Mouse (Mus musculus) heart, embryonic 16.5 days (tissue): ENCODE measurements around the gene Ezh1. TPM values are rescaled to one million over a fixed set of nuclear protein-coding genes. Genes with fewer than 3 reads are reported as not detected.

Experiments used
- ATAC-seq: fragments of 200-750 bp; cut with Nextera tagmentation; replicated peaks from 2 replicates; pipeline ENCODE4 v1.8.0; 2017; ENCODE audit warnings: moderate number of reproducible peaks; ENCODE audit not compliant: insufficient read depth, low FRiP score; ENCODE audit errors: extremely low read depth
- H3K27ac ChIP-seq: fragments of 300-500 bp; sonication (generic); 2 replicates; pipeline ENCODE4 v1.5.1; 2014; ENCODE audit warnings: mild to moderate bottlenecking, low read length, control low read depth, moderate library complexity
- H3K27me3 ChIP-seq: fragments of 300-500 bp; sonication (generic); 2 replicates; pipeline ENCODE4 v1.6.1; 2014; ENCODE audit warnings: low read length, mixed read lengths; ENCODE audit not compliant: control insufficient read depth, insufficient read depth
- H3K36me3 ChIP-seq: fragments of 300-500 bp; sonication (generic); 2 replicates; pipeline ENCODE4 v1.6.1; 2014; ENCODE audit not compliant: control insufficient read depth, insufficient read depth
- H3K4me1 ChIP-seq: fragments of 300-500 bp; sonication (generic); 2 replicates; pipeline ENCODE4 v1.6.1; 2014; ENCODE audit warnings: low read length, mixed read lengths; ENCODE audit not compliant: control insufficient read depth, insufficient read depth
- H3K4me2 ChIP-seq: fragments of 300-500 bp; sonication (generic); 2 replicates; pipeline ENCODE4 v1.6.1; 2014; ENCODE audit warnings: low read depth, mild to moderate bottlenecking, control low read depth, low read length
- H3K4me3 ChIP-seq: fragments of 300-500 bp; sonication (generic); 2 replicates; pipeline ENCODE4 v1.5.1; 2014; ENCODE audit warnings: mild to moderate bottlenecking, control low read depth, low read length
- H3K9ac ChIP-seq: fragments of 300-500 bp; sonication (generic); 2 replicates; pipeline ENCODE4 v1.6.1; 2014; ENCODE audit warnings: low read length, control low read depth
- H3K9me3 ChIP-seq: fragments of 300-500 bp; sonication (generic); replicated peaks from 2 replicates; pipeline ENCODE4 v1.6.1; 2016; ENCODE audit warnings: low read length; ENCODE audit not compliant: control insufficient read depth
- WGBS: fragments of 180-500 bp; shearing (Covaris S2); extraction: QIAGEN DNeasy Blood & Tissue Kit; methylation state at CpG from one replicate; pipeline ENCODE4 v1.1.7; 2014; 5-methylcytosine and 5-hydroxymethylcytosine counted together
- polyA plus RNA-seq: library from polyadenylated mRNA; unstranded; fragments of >200 nt; fragmentation: Nextera tagmentation; extraction: Ambion mirVana; gene quantifications from 2 replicates; pipeline ENCODE4 v1.2.1, GENCODE M21; 2015

Gene Ezh1
- polyA plus RNA-seq, 1 experiment from 2014 or later, result 14.7 TPM

- 90% methylated on average over 11 of the region's 11 CpGs for WGBS
Observed at GRCm38 (mm10) chr11:101181961-101182360, 44.3 kb downstream of the Ezh1 start.

GRCm38 (mm10) chr11:101180846-101181740 lies 45.2 kb downstream of the Ezh1 start:
- H3K27ac ChIP-seq, result no peak overlapping the region
- ATAC-seq, result no peak
- no peak overlapping the region for H3K4me2 ChIP-seq
- H3K36me3 ChIP-seq, result no peaks in the 10 kb centered on the region
- peaks cover 8% of the 10 kb centered on the region; the same call in 1 of the 2 replicates for H3K27me3 ChIP-seq
- no peak overlapping the region for H3K9ac ChIP-seq
- 39% methylated on average over 10 of the region's 10 CpGs for WGBS
- peaks cover 7% of the 10 kb centered on the region for H3K4me1 ChIP-seq
- H3K4me3 ChIP-seq, result no peak overlapping the region
- H3K9me3 ChIP-seq, result no peaks in the 10 kb centered on the region

More at GRCm38 (mm10) chr11:101181961-101182360, 44.3 kb downstream of the Ezh1 start:
- Histone ChIP-seq H3K9ac (no peak overlapping the region), H3K4me1 (no peaks in the 10 kb centered on the region), H3K9me3 (no peaks in the 10 kb centered on the region), H3K36me3 (no peaks in the 10 kb centered on the region), H3K4me3 (no peak overlapping the region), H3K4me2 (no peak overlapping the region), H3K27me3 (peaks cover 2% of the 10 kb centered on the region; the same call in 1 of the 2 replicates), H3K27ac (no peak overlapping the region)
- no peak for ATAC-seq

- Histone ChIP-seq H3K36me3 (no peaks in the 10 kb centered on the region), H3K4me1 (peaks cover 9% of the 10 kb centered on the region), H3K4me3 (no peak overlapping the region), H3K9ac (no peak overlapping the region), H3K9me3 (no peaks in the 10 kb centered on the region), H3K4me2 (no peak overlapping the region), H3K27me3 (peaks cover 9% of the 10 kb centered on the region), H3K27ac (no peak overlapping the region)
- WGBS, result 67% methylated on average over 17 of the region's 17 CpGs
- no peak for ATAC-seq
Observed at GRCm38 (mm10) chr11:101180261-101180660, 46.0 kb downstream of the Ezh1 start.

GRCm38 (mm10) chr11:101179306-101179705 lies 47.0 kb downstream of the Ezh1 start:
- no peak for ATAC-seq
- Histone ChIP-seq H3K4me2 (no peak overlapping the region), H3K27ac (no peak overlapping the region), H3K4me3 (no peak overlapping the region), H3K27me3 (peaks cover 12% of the 10 kb centered on the region), H3K36me3 (no peaks in the 10 kb centered on the region), H3K9me3 (no peaks in the 10 kb centered on the region), H3K4me1 (peaks cover 19% of the 10 kb centered on the region), H3K9ac (no peak overlapping the region)
- 79% methylated on average over 15 of the region's 15 CpGs for WGBS

GRCm38 (mm10) chr11:101178061-101179058 lies 47.9 kb downstream of the Ezh1 start:
- H3K9ac ChIP-seq, result no peak overlapping the region
- WGBS, result 60% methylated on average over 36 of the region's 36 CpGs
- no peaks in the 10 kb centered on the region for H3K36me3 ChIP-seq
- no peak overlapping the region for H3K4me3 ChIP-seq
- peaks cover 12% of the 10 kb centered on the region for H3K27me3 ChIP-seq
- H3K9me3 ChIP-seq, result no peaks in the 10 kb centered on the region
- no peak overlapping the region for H3K27ac ChIP-seq
- H3K4me2 ChIP-seq, result no peak overlapping the region
- ATAC-seq, result no peak
- peaks cover 27% of the 10 kb centered on the region for H3K4me1 ChIP-seq

- Histone ChIP-seq H3K4me3 (peak overlapping the region; percentile 41; the same call in 1 of the 2 replicates), H3K9ac (no peak overlapping the region), H3K36me3 (no peaks in the 10 kb centered on the region), H3K4me2 (peak overlapping the region; percentile 83; the same call in 1 of the 2 replicates), H3K9me3 (no peaks in the 10 kb centered on the region), H3K4me1 (peaks cover 38% of the 10 kb centered on the region), H3K27me3 (peaks cover 12% of the 10 kb centered on the region), H3K27ac (no peak overlapping the region)
- WGBS, result 37% methylated on average over 22 of the region's 22 CpGs
- ATAC-seq, result no peak
Observed at GRCm38 (mm10) chr11:101176933-101177773, 49.1 kb downstream of the Ezh1 start.

- Histone ChIP-seq H3K4me3 (peak overlapping the region; percentile 41), H3K4me1 (peaks cover 42% of the 10 kb centered on the region), H3K9me3 (no peaks in the 10 kb centered on the region), H3K27ac (no peak overlapping the region), H3K27me3 (peaks cover 12% of the 10 kb centered on the region), H3K4me2 (peak overlapping the region; percentile 83), H3K36me3 (no peaks in the 10 kb centered on the region), H3K9ac (peak overlapping the region; percentile 36)
- WGBS, result 1% methylated on average over 25 of the region's 25 CpGs
- no peak for ATAC-seq
Observed at GRCm38 (mm10) chr11:101176117-101176691, 50.1 kb downstream of the Ezh1 start.

GRCm38 (mm10) chr11:101175636-101176116 lies 50.6 kb downstream of the Ezh1 start:
- Histone ChIP-seq H3K27me3 (peaks cover 12% of the 10 kb centered on the region), H3K36me3 (no peaks in the 10 kb centered on the region), H3K4me2 (peak overlapping the region; percentile 83), H3K4me3 (peak overlapping the region; percentile 41), H3K9ac (no peak overlapping the region; the same call in 1 of the 2 replicates), H3K9me3 (no peaks in the 10 kb centered on the region), H3K4me1 (peaks cover 42% of the 10 kb centered on the region), H3K27ac (no peak overlapping the region)
- ATAC-seq, result no peak
- 15% methylated on average over 11 of the region's 11 CpGs for WGBS
